In genomic region chr12:77139718-77140117, GRCm38 (mm10) we compare ENCODE assay signal across 13 mouse cellular contexts.
DNase-seq lines count a peak whose midpoint lies in the region; ATAC-seq lines count a peak whose summit lies in the region.
"Had no signal": no experiment of that assay in that cellular context is flagged by ENCODE, and none has a peak within 500 bp of the region (broad histone marks: within the 10 kb centered on the region; RNA-seq: fewer than 3 reads in every experiment).

No protein-coding gene starts in this region.

- peak; percentile 54 for ATAC-seq in megakaryocyte progenitor cell, adult 5-6 weeks (replicated peaks; ENCODE audit: poor library complexity)
- ATAC-seq in hindbrain, embryonic 14.5 days (ENCODE audit: low FRiP score): no peak
- ATAC-seq: hindbrain, embryonic 16.5 days had no signal

- 75% methylated on average over 2 of the region's 2 CpGs for WGBS in heart, embryonic 10.5 days
- WGBS in hindbrain, embryonic 14.5 days: 94% methylated on average over 2 of the region's 2 CpGs

- H3K9me3 ChIP-seq in heart, embryonic 10.5 days: no peaks in the 10 kb centered on the region
- H3K9me3 ChIP-seq in hindbrain, embryonic 14.5 days (ENCODE audit: control insufficient read depth, low read length): no peaks in the 10 kb centered on the region
- H3K9me3 ChIP-seq: heart, embryonic 13.5 days; liver, embryonic 15.5 days; midbrain, embryonic 10.5 days had no signal

- no peak overlapping the region for H3K4me3 ChIP-seq in heart, embryonic 10.5 days
- no peak overlapping the region for H3K4me3 ChIP-seq in hindbrain, embryonic 14.5 days (replicated peaks; ENCODE audit: low read length)
- H3K4me3 ChIP-seq: heart, embryonic 13.5 days; liver, embryonic 15.5 days; midbrain, embryonic 10.5 days had no signal

- H3K9ac ChIP-seq in hindbrain, embryonic 14.5 days: no peak overlapping the region
- H3K9ac ChIP-seq: heart, embryonic 13.5 days; liver, embryonic 15.5 days had no signal

- H3K27me3 ChIP-seq in heart, embryonic 10.5 days (ENCODE audit: insufficient read depth, poor library complexity, severe bottlenecking): no peaks in the 10 kb centered on the region
- H3K27me3 ChIP-seq in hindbrain, embryonic 14.5 days (ENCODE audit: control insufficient read depth, insufficient read depth, low read length): no peaks in the 10 kb centered on the region
- H3K27me3 ChIP-seq: heart, embryonic 13.5 days; liver, embryonic 15.5 days had no signal

- DNase-seq in kidney, adult 9 months: peak; percentile 81
- no peak for DNase-seq in kidney, postnatal 4 days
- DNase-seq in NIH3T3 (ENCODE audit: low read depth): peak; percentile 42
- DNase-seq in heart, embryonic 10.5 days (ENCODE audit: low spot score): peak; percentile 73
- DNase-seq in hindbrain, embryonic 14.5 days (ENCODE audit: low spot score): no peak
- no peak for DNase-seq in layer of hippocampus, adult 11-12 months (ENCODE audit: low spot score)
- DNase-seq: embryo, embryonic 11 days; left cerebral cortex, postnatal 4 days had no signal

- H3K27ac ChIP-seq in heart, embryonic 10.5 days: no peak overlapping the region
- no peak overlapping the region for H3K27ac ChIP-seq in hindbrain, embryonic 14.5 days
- H3K27ac ChIP-seq: heart, embryonic 13.5 days; liver, embryonic 15.5 days; midbrain, embryonic 10.5 days had no signal

- H3K36me3 ChIP-seq in heart, embryonic 10.5 days: no peaks in the 10 kb centered on the region
- no peaks in the 10 kb centered on the region for H3K36me3 ChIP-seq in hindbrain, embryonic 14.5 days (replicated peaks; ENCODE audit: control insufficient read depth, insufficient read depth)
- H3K36me3 ChIP-seq: heart, embryonic 13.5 days; liver, embryonic 15.5 days; midbrain, embryonic 10.5 days had no signal

- peaks cover 11% of the 10 kb centered on the region for H3K4me1 ChIP-seq in heart, embryonic 10.5 days
- H3K4me1 ChIP-seq in hindbrain, embryonic 14.5 days (replicated peaks; ENCODE audit: control insufficient read depth, insufficient read depth, low read length): no peaks in the 10 kb centered on the region
- H3K4me1 ChIP-seq: liver, embryonic 15.5 days; midbrain, embryonic 10.5 days had no signal

- no peak overlapping the region for H3K4me2 ChIP-seq in hindbrain, embryonic 14.5 days (replicated peaks)
- H3K4me2 ChIP-seq: heart, embryonic 13.5 days; liver, embryonic 15.5 days had no signal

Comparison
In these comparisons a context has a peak if more than half of its experiments do, and no peak if none do; other contexts are left out.
1. DNase-seq: peak in kidney, adult 9 months (single experiment), NIH3T3 (single experiment) and heart, embryonic 10.5 days (single experiment); none in kidney, postnatal 4 days (0 of 2), hindbrain, embryonic 14.5 days (single experiment) and layer of hippocampus, adult 11-12 months (single experiment).